Mouse (Mus musculus) liver, embryonic 16.5 days (tissue): ENCODE results near the gene Commd3. TPM values are rescaled to one million over a fixed set of nuclear protein-coding genes. Genes with fewer than 3 reads are reported as not detected.

Source experiments
- ATAC-seq: fragments of 200-750 bp; cut with Nextera tagmentation; 2 replicates; pipeline ENCODE4 v1.8.0; 2017; ENCODE audit warnings: low read depth, mild to moderate bottlenecking, moderate number of reproducible peaks, moderate library complexity
- H3K27ac ChIP-seq: fragments of 300-500 bp; sonication (generic); 2 replicates; pipeline ENCODE4 v1.5.1; 2014; ENCODE audit warnings: mild to moderate bottlenecking, low read length
- H3K27me3 ChIP-seq: fragments of 300-500 bp; sonication (generic); 2 replicates; pipeline ENCODE4 v1.6.1; 2014; ENCODE audit warnings: low read depth, low read length, mixed read lengths; ENCODE audit not compliant: control insufficient read depth, insufficient read depth
- H3K36me3 ChIP-seq: fragments of 300-500 bp; sonication (generic); 2 replicates; pipeline ENCODE4 v1.6.1; 2014; ENCODE audit warnings: mild to moderate bottlenecking; ENCODE audit not compliant: control insufficient read depth, insufficient read depth
- H3K4me1 ChIP-seq: fragments of 300-500 bp; sonication (generic); 2 replicates; pipeline ENCODE4 v1.6.1; 2014; ENCODE audit warnings: low read depth, low read length, mixed read lengths; ENCODE audit not compliant: control insufficient read depth
- H3K4me2 ChIP-seq: fragments of 300-500 bp; sonication (generic); 2 replicates; pipeline ENCODE4 v1.6.1; 2014; ENCODE audit warnings: low read depth, low read length, mixed read lengths
- H3K4me3 ChIP-seq: fragments of 300-500 bp; sonication (generic); 2 replicates; pipeline ENCODE4 v1.5.1; 2014; ENCODE audit warnings: low read depth, mild to moderate bottlenecking, low read length
- H3K9ac ChIP-seq: fragments of 300-500 bp; sonication (generic); 2 replicates; pipeline ENCODE4 v1.6.1; 2014; ENCODE audit warnings: low read depth, low read length
- H3K9me3 ChIP-seq: fragments of 300-500 bp; sonication (generic); replicated peaks from 2 replicates; pipeline ENCODE4 v1.6.1; 2016; ENCODE audit warnings: low read length; ENCODE audit not compliant: control insufficient read depth
- WGBS: fragments of 180-500 bp; shearing (Covaris S2); extraction: QIAGEN DNeasy Blood & Tissue Kit; methylation state at CpG from one replicate; pipeline ENCODE4 v1.1.7; 2014; ENCODE audit not compliant: insufficient replicate concordance; 5-methylcytosine and 5-hydroxymethylcytosine counted together
- polyA plus RNA-seq: library from polyadenylated mRNA; unstranded; fragments of >200 nt; fragmentation: Nextera tagmentation; extraction: Ambion mirVana; gene quantifications from 2 replicates; pipeline ENCODE4 v1.2.1, GENCODE M21; 2015

Gene Commd3
- polyA plus RNA-seq, 1 experiment from 2014 or later: 80.2 TPM

DNA sequence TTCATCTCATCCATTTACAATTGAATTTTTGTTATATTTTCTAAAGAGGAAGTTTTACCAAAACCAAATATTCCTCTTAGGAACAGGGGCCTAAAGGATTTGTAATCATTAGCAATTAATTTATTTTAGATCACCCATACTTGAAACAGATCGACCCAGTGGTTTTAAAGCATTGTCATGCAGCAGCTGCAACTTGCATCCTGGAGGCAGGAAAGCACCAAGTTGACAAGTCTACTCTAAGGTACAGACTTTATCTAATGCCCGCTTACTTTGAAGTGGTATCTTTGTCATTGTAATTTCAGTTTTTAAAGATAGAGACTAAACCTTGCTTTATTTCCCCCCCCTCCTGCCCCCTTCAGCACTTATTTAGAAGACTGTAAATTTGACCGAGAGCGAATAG is 1.6 kb downstream of the Commd3 start:
- ATAC-seq: no peak
- H3K4me2 ChIP-seq: no peak overlapping the region
- WGBS: 59% methylated on average over 4 of the region's 4 CpGs

DNA sequence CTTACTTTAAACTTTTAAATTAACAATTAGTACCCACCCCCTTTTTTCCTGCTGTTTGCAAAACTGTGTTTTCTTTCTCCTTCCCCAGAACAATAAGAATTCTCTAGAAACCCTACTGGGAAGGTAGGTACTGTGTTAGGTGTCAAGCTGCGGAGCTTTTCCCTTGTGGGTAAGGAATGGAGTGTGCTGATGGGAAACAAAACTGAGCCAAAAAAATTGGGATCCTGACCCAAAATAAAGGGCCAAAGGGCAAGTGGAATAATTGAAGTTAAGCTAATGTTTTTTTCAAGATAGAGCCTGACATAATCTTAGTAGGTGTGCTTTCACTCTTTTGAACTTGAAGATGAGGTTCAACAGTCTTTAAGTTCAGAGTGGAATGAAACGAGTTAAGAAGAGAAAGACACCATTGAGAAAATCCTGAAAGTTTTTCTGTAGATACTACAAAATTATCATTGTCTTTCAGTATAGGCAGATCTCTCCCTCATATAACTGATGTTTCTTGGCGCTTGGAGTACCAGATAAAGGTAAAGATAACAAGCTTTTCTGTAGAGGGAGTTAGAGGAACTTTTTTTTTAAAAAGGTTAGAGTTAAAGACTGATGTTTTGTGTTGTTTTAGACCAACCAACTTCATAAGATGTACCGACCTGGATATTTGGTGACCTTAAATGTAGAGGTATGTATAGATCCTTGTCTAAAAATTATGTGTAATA is 2.2 kb downstream of the Commd3 start:
- no peak for ATAC-seq
- no peak overlapping the region for H3K9ac ChIP-seq
- no peaks in the 10 kb centered on the region for H3K9me3 ChIP-seq
- no peak overlapping the region for H3K4me3 ChIP-seq
- peaks cover 8% of the 10 kb centered on the region for H3K4me1 ChIP-seq
- WGBS: 53% methylated on average over 4 of the region's 4 CpGs
- no peak overlapping the region for H3K4me2 ChIP-seq
- H3K27me3 ChIP-seq: peaks cover 45% of the 10 kb centered on the region
- no peak overlapping the region for H3K27ac ChIP-seq
- H3K36me3 ChIP-seq: no peaks in the 10 kb centered on the region

More for the DNA sequence above, 1.6 kb downstream of the Commd3 start:
- Histone ChIP-seq H3K36me3 (no peaks in the 10 kb centered on the region), H3K9me3 (no peaks in the 10 kb centered on the region), H3K4me1 (peaks cover 8% of the 10 kb centered on the region), H3K27me3 (peaks cover 40% of the 10 kb centered on the region), H3K9ac (no peak overlapping the region), H3K27ac (no peak overlapping the region), H3K4me3 (no peak overlapping the region)

DNA sequence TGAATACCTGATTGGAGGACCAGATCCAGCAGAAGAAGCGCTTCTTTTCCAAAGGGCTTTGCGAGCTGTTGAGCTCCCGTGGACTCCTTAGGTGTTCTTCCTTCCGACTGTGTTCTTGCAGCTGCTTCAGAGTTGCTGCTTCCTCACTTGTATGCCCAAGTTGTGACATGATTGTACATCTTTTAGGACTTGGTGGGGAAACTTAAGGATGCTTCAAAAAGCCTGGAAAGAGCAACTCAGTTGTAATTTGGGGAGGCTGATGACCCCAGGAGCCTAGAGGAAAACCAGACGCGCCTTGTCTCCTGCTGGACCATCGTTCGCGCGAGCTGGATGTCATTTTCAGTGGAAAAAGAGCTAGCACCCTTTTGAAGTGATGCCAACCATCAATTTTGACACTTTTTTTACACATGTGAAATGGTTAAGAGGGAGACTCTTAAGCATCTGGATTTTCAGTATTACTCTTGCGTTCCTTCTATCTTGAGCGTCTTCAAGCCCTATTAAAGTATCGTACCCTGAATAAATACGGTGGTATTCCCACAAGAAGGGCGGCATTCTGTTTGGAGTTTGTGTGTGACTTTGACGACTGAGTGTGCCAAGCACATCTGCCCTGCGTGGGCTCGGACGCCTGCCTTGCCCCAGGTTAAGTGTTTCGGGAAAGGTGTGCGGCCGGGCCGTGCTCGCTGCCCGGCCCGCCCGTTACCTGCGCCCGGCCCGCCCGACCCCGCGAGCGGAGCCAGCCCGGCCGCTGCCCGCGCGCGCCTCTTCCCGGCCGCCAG is 3.7 kb downstream of the Commd3 start:
- Histone ChIP-seq H3K4me1 (peaks cover 8% of the 10 kb centered on the region), H3K27ac (peak overlapping the region; percentile 44), H3K4me3 (peak overlapping the region; percentile 72), H3K27me3 (peaks cover 57% of the 10 kb centered on the region), H3K4me2 (peak overlapping the region; percentile 81), H3K9me3 (no peaks in the 10 kb centered on the region), H3K36me3 (no peaks in the 10 kb centered on the region), H3K9ac (peak overlapping the region; percentile 71)
- WGBS: 16% methylated on average over 42 of the region's 42 CpGs
- no peak for ATAC-seq

DNA sequence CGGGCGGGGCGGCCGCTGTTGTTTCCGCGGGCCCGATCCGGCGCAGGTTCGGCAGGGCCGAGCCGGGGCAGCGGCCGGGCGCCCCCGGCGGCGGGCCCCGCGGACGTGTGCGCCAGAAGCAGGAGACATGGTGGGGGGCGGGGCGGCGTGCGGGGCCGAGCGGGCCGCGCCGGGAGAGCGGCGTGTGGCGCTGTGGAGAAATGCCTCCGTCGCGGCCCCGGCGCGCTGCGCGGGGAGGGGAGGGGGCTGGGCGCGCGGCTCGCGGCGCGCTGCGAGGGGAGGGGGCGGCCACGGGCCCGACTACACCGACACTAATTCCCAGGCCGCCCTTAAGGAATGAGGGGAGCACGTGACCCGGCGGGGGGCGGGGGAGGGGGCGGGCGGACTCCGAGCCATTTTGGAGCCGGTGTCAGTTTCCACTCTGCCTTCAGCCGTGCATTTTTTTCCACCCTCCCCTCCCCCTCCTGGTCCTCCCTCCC is 4.3 kb downstream of the Commd3 start:
- Histone ChIP-seq H3K4me2 (peak overlapping the region; percentile 81), H3K9ac (peak overlapping the region; percentile 71), H3K27ac (peak overlapping the region; percentile 74), H3K4me1 (peaks cover 11% of the 10 kb centered on the region), H3K27me3 (peaks cover 60% of the 10 kb centered on the region), H3K4me3 (peak overlapping the region; percentile 72), H3K36me3 (no peaks in the 10 kb centered on the region), H3K9me3 (no peaks in the 10 kb centered on the region)
- 0% methylated on average over 8 of the region's 64 CpGs for WGBS
- ATAC-seq: peak; percentile 69

DNA sequence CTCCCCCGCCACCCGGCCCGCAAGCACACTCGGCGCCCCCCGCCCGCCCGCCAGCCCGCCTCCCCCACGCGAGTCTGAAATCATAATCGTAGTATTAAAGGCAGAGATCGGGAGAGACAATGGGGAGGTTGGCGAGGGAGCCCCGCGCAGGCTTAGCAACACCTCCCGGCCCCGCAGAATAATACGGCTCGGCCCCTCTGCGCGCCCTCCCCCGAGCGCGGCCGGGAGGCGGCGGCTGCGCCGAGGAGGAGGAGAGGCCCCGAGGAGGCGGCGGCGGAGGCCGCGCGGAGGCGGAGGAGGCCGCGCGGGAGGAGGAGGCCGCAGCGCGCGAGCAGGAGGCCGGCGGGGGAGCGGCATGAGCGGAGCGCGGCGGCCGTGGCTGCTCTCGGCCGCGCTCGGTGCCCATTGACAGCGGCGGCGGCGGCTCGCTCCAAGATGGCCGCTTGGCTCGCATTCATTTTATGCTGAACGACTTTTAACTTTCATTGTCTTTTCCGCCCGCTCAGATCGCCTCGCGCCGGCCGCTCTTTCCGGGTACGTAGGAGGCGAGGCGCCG is 4.8 kb downstream of the Commd3 start, which contains the start of gene Bmi1:
TSS of gene Bmi1 (plus strand) at position 83 of the 556 bp plus-strand sequence.
- peak; percentile 47 for ATAC-seq
- H3K36me3 ChIP-seq: no peaks in the 10 kb centered on the region
- H3K4me2 ChIP-seq: peak within 1 kb of the TSS; percentile 81
- WGBS: under 1% methylated on average over 56 of the region's 77 CpGs
- no peaks in the 10 kb centered on the region for H3K9me3 ChIP-seq
- H3K27me3 ChIP-seq: peaks cover 57% of the 10 kb centered on the region
- H3K4me1 ChIP-seq: peaks cover 8% of the 10 kb centered on the region
- peak within 1 kb of the TSS; percentile 72 for H3K4me3 ChIP-seq
- peak within 1 kb of the TSS; percentile 74 for H3K27ac ChIP-seq
- peak within 1 kb of the TSS; percentile 71 for H3K9ac ChIP-seq

DNA sequence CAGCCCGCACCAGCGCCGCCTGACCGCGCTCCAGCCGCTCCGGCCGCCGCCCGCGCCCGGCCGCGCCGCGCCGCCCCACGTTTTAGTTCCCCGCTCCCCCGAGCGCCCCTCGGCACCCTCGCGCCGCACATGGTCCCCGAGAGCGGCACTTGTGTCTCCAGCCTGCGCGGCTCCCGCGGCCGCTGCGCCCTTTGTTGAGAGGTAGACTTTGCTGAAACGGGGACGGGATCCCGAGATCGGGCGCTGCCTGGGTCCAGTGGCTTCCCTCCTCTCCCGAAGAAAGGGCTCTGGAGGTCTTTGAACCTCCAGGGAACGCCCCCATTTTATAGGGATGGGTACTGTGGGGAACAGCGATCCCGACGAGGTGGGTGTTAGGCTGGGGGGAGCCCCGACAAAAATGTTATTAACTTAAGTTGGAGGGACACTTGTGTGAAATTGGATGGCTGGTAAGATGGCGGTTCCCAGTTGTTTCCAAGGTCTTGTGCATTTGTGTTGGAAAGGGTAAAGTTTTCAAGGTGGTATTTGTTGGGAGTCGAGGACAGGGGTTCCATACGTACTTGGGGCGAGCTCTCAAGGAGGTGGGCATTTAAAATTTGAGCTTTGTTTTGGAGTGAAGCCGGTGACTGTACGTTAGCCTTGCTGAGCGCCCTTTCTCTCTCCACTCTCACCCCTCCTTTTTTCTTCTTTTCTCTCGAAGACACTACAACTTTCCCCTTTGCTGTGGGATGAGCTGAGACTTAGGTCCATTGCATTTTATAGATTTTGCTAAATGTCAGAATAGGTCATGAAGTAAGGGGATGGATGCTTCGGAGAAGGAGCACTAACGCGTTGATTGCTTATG is 5.7 kb downstream of the Commd3 start:
- Histone ChIP-seq H3K27me3 (peaks cover 57% of the 10 kb centered on the region), H3K4me1 (peaks cover 8% of the 10 kb centered on the region), H3K9me3 (no peaks in the 10 kb centered on the region), H3K4me2 (peak overlapping the region; percentile 81), H3K36me3 (no peaks in the 10 kb centered on the region), H3K27ac (no peak overlapping the region), H3K4me3 (peak overlapping the region; percentile 72), H3K9ac (peak overlapping the region; percentile 71)
- no peak for ATAC-seq
- WGBS: under 1% methylated on average over 47 of the region's 55 CpGs

DNA sequence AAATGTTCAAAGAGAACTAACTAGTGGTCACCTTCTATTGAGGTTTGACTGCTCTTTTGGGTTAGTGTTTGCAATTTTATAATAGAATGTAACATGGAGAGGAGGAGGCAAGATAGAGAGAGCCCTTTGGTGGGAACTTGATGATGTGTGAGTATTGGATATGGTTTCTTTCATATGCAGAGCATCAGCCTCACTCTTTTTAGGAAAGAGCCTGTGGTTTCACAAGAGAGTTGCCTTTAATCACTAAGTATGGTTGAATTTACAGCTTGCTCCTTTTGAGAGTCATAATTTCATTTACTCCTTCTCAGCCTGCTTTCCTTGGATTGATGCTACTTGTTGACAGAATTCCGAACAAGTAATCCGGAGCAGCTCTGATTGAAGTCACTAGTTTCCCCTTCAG is 7.5 kb downstream of the Commd3 start:
- H3K27me3 ChIP-seq: peaks cover 57% of the 10 kb centered on the region
- ATAC-seq: no peak
- no peak overlapping the region for H3K4me2 ChIP-seq
- H3K4me1 ChIP-seq: peaks cover 8% of the 10 kb centered on the region
- no peaks in the 10 kb centered on the region for H3K9me3 ChIP-seq
- no peak overlapping the region for H3K27ac ChIP-seq
- no peak overlapping the region for H3K9ac ChIP-seq
- H3K4me3 ChIP-seq: no peak overlapping the region
- no peaks in the 10 kb centered on the region for H3K36me3 ChIP-seq
- 37% methylated on average over 2 of the region's 2 CpGs for WGBS

DNA sequence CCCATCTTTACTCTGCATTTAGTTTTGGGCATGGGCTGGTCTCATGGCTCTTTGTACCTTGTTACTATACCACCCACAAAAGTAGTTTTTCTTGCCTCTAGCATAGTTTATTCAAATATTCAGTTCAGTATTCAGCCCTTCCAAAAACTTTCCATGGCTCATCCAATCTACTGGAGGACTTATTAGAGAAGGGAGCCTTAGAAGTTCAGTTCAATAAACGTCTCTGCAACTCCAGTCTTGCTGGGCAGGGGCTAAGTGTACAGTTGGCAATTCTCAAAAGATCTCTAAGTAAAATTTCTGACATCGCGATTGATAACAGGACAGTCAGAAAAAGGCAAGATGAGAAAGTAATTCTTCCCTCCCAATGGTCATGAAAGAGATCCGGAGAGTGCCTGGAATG is 8.3 kb downstream of the Commd3 start:
- ATAC-seq: no peak
- WGBS: 0% methylated on average over 4 of the region's 4 CpGs
- H3K9me3 ChIP-seq: no peaks in the 10 kb centered on the region
- peak overlapping the region; percentile 36; the same call in 1 of the 2 replicates for H3K4me3 ChIP-seq
- H3K27ac ChIP-seq: no peak overlapping the region
- peaks cover 57% of the 10 kb centered on the region for H3K27me3 ChIP-seq
- peak overlapping the region; percentile 37 for H3K4me2 ChIP-seq
- no peak overlapping the region for H3K9ac ChIP-seq
- peaks cover 8% of the 10 kb centered on the region for H3K4me1 ChIP-seq
- H3K36me3 ChIP-seq: no peaks in the 10 kb centered on the region
